In the genomic region with DNA sequence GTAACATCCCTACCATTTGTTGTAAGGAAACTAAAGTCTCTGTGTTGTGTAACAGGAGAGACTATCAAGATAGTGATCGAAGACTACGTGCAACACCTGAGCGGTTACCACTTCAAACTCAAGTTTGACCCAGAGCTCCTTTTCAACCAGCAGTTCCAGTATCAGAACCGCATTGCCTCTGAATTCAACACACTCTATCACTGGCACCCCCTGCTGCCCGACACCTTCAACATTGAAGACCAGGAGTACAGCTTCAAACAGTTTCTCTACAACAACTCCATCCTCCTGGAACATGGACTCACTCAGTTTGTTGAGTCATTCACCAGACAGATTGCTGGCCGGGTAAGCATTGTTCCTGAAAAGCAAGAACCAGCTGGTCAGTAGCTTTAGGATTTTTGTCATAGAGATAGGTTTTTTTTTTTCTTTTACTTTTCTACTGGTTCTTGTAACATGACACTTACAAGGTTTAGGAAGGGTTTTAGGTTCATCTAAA, we compare ENCODE assay signal across 16 mouse cellular contexts. TPM values are rescaled to one million over a fixed set of nuclear protein-coding genes. Genes with fewer than 3 reads are reported as not detected.
"Had no signal": no experiment of that assay in that cellular context is flagged by ENCODE, and none has a peak within 500 bp of the region (broad histone marks: within the 10 kb centered on the region; RNA-seq: fewer than 3 reads in every experiment).

No protein-coding gene starts in this region.

- H3K4me3 ChIP-seq: limb, embryonic 13.5 days; liver, embryonic 15.5 days; midbrain, embryonic 10.5 days; neural tube, embryonic 12.5 days; stomach, embryonic 15.5 days had no signal

- H3K9ac ChIP-seq: limb, embryonic 13.5 days; liver, embryonic 15.5 days; neural tube, embryonic 12.5 days; stomach, embryonic 15.5 days had no signal

- H3K4me2 ChIP-seq: limb, embryonic 13.5 days; liver, embryonic 15.5 days; neural tube, embryonic 12.5 days; stomach, embryonic 15.5 days had no signal

- DNase-seq: kidney, adult 8-10 months; kidney, postnatal 14 days; layer of hippocampus, postnatal 36 days; left cerebral cortex, postnatal 4 days; lung, adult 2 months; lung, postnatal 10 days; lung, postnatal 4 days; midbrain, embryonic 14.5 days; thymus, adult 18-20 months; thymus, postnatal 14 days had no signal

- H3K9me3 ChIP-seq: limb, embryonic 13.5 days; liver, embryonic 15.5 days; midbrain, embryonic 10.5 days; neural tube, embryonic 12.5 days; stomach, embryonic 15.5 days had no signal

- H3K4me1 ChIP-seq: liver, embryonic 15.5 days had no signal

- H3K36me3 ChIP-seq: limb, embryonic 13.5 days; liver, embryonic 15.5 days; midbrain, embryonic 10.5 days; neural tube, embryonic 12.5 days; stomach, embryonic 15.5 days had no signal

- H3K27me3 ChIP-seq: limb, embryonic 13.5 days; neural tube, embryonic 12.5 days; stomach, embryonic 15.5 days had no signal

- H3K27ac ChIP-seq: limb, embryonic 13.5 days; liver, embryonic 15.5 days; midbrain, embryonic 10.5 days; neural tube, embryonic 12.5 days; stomach, embryonic 15.5 days had no signal

RNA-seq across cellular contexts. Expression of gene Ptgs2, which starts 4.4 kb away (rescaled TPM):
- total RNA-seq: liver, adult 2 months had no signal
- polyA plus RNA-seq: liver, adult 2 months; liver, embryonic 15.5 days; midbrain, embryonic 14.5 days had no signal
